Mouse (Mus musculus): ENCODE results near the gene Nmd3. TPM values are rescaled to one million over a fixed set of nuclear protein-coding genes. Genes with fewer than 3 reads are reported as not detected.

Gene Nmd3
- polyA plus RNA-seq (2012; fragmentation: generic; extraction: Trizol), result 60.2 TPM

- H3K79me2 ChIP-seq (ENCODE audit: control insufficient read depth, insufficient read depth), result peaks cover 48% of the 10 kb centered on the region
- peak within 1 kb of the TSS; percentile 70 for H3K4me3 ChIP-seq
- peaks cover 1% of the 10 kb centered on the region for H3K36me3 ChIP-seq (ENCODE audit: control insufficient read depth, insufficient read depth)
- no peaks in the 10 kb centered on the region for H3K27me3 ChIP-seq (ENCODE audit: control insufficient read depth, insufficient read depth, insufficient read length)
- TF ChIP-seq TCF12 (IDR thresholded peaks at IDR 0.05; ENCODE audit: insufficient read depth, poor library complexity, severe bottlenecking), result no peak
- no peak for TF ChIP-seq TCF3 (IDR thresholded peaks at IDR 0.05; ENCODE audit: insufficient read length, low read depth)
- TF ChIP-seq CEBPB (IDR thresholded peaks at IDR 0.05; ENCODE audit: insufficient read depth, poor library complexity, severe bottlenecking), result no peak
- peak; percentile 89 for TF ChIP-seq POLR2AphosphoS2 (IDR thresholded peaks at IDR 0.05; ENCODE audit: insufficient read length, low read depth)
- TF ChIP-seq MYOD1 (IDR thresholded peaks at IDR 0.05; ENCODE audit: control insufficient read depth in 1 of 3, insufficient read length in 2 of 3, low read depth in 2 of 3), result no peak
- no peak for TF ChIP-seq E2F4 (IDR thresholded peaks at IDR 0.05; ENCODE audit: insufficient read depth)
- TF ChIP-seq POLR2A (IDR thresholded peaks at IDR 0.05; ENCODE audit: insufficient read length, low read depth), result peak; percentile 92
- TF ChIP-seq REST (IDR thresholded peaks at IDR 0.05; ENCODE audit: insufficient read depth, insufficient read length), result no peak
- no peak for TF ChIP-seq MAX (IDR thresholded peaks at IDR 0.05; ENCODE audit: low read depth)
- no peak for TF ChIP-seq USF1 (IDR thresholded peaks at IDR 0.05; ENCODE audit: low read depth)
- no peak for TF ChIP-seq MYOG (IDR thresholded peaks at IDR 0.05; ENCODE audit: control insufficient read depth in 1 of 3, insufficient read depth in 1 of 3, insufficient read length in 2 of 3, low read depth in 2 of 3)
- TF ChIP-seq SRF (IDR thresholded peaks at IDR 0.05; ENCODE audit: control insufficient read depth, insufficient read length, low read depth), result no peak
- peak within 1 kb of the TSS; percentile 88 for H3K4me2 ChIP-seq (ENCODE audit: low read depth)
- H3ac ChIP-seq (ENCODE audit: control insufficient read depth, insufficient read length), result peak within 1 kb of the TSS; percentile 71
Observed at GRCm38 (mm10) chr3:69721814-69722186, at the start of gene Nmd3. Gene Nmd3 (plus strand): TSS chr3:69721985.

GRCm38 (mm10) chr3:69673351-69673750 lies 48.4 kb upstream of the Nmd3 start:
- TF ChIP-seq REST (IDR thresholded peaks at IDR 0.05; ENCODE audit: insufficient read depth, insufficient read length), result no peak
- Histone ChIP-seq H3K4me3 (no peak overlapping the region), H3K4me2 (ENCODE audit: low read depth) (no peak overlapping the region), H3ac (ENCODE audit: control insufficient read depth, insufficient read length) (no peak overlapping the region), H3K36me3 (ENCODE audit: control insufficient read depth, insufficient read depth) (no peaks in the 10 kb centered on the region), H3K27me3 (ENCODE audit: control insufficient read depth, insufficient read depth, insufficient read length) (no peaks in the 10 kb centered on the region), H3K79me2 (ENCODE audit: control insufficient read depth, insufficient read depth) (no peaks in the 10 kb centered on the region)

GRCm38 (mm10) chr3:69674206-69674605 lies 47.6 kb upstream of the Nmd3 start:
- Histone ChIP-seq H3K4me2 (ENCODE audit: low read depth) (no peak overlapping the region), H3K36me3 (ENCODE audit: control insufficient read depth, insufficient read depth) (no peaks in the 10 kb centered on the region), H3K79me2 (ENCODE audit: control insufficient read depth, insufficient read depth) (no peaks in the 10 kb centered on the region), H3ac (ENCODE audit: control insufficient read depth, insufficient read length) (no peak overlapping the region), H3K27me3 (ENCODE audit: control insufficient read depth, insufficient read depth, insufficient read length) (no peaks in the 10 kb centered on the region), H3K4me3 (no peak overlapping the region)
- TF ChIP-seq REST (IDR thresholded peaks at IDR 0.05; ENCODE audit: insufficient read depth, insufficient read length) (no peak), MAX (IDR thresholded peaks at IDR 0.05; ENCODE audit: low read depth) (no peak), SRF (IDR thresholded peaks at IDR 0.05; ENCODE audit: control insufficient read depth, insufficient read length, low read depth) (no peak), TCF12 (IDR thresholded peaks at IDR 0.05; ENCODE audit: insufficient read depth, poor library complexity, severe bottlenecking) (no peak), MYOG (IDR thresholded peaks at IDR 0.05; ENCODE audit: control insufficient read depth in 1 of 3, insufficient read depth in 1 of 3, insufficient read length in 2 of 3, low read depth in 2 of 3) (no peak), POLR2A (IDR thresholded peaks at IDR 0.05; ENCODE audit: insufficient read length, low read depth) (no peak), E2F4 (IDR thresholded peaks at IDR 0.05; ENCODE audit: insufficient read depth) (no peak), TCF3 (IDR thresholded peaks at IDR 0.05; ENCODE audit: insufficient read length, low read depth) (no peak), USF1 (IDR thresholded peaks at IDR 0.05; ENCODE audit: low read depth) (no peak), MYOD1 (IDR thresholded peaks at IDR 0.05; ENCODE audit: control insufficient read depth in 1 of 3, insufficient read length in 2 of 3, low read depth in 2 of 3) (no peak), CEBPB (IDR thresholded peaks at IDR 0.05; ENCODE audit: insufficient read depth, poor library complexity, severe bottlenecking) (no peak), POLR2AphosphoS2 (IDR thresholded peaks at IDR 0.05; ENCODE audit: insufficient read length, low read depth) (no peak)

- H3ac ChIP-seq (ENCODE audit: control insufficient read depth, insufficient read length), result no peak overlapping the region
- H3K36me3 ChIP-seq (ENCODE audit: control insufficient read depth, insufficient read depth), result no peaks in the 10 kb centered on the region
- H3K79me2 ChIP-seq (ENCODE audit: control insufficient read depth, insufficient read depth), result no peaks in the 10 kb centered on the region
- TF ChIP-seq SRF (IDR thresholded peaks at IDR 0.05; ENCODE audit: control insufficient read depth, insufficient read length, low read depth) (no peak), MYOG (IDR thresholded peaks at IDR 0.05; ENCODE audit: control insufficient read depth in 1 of 3, insufficient read depth in 1 of 3, insufficient read length in 2 of 3, low read depth in 2 of 3) (no peak), POLR2A (IDR thresholded peaks at IDR 0.05; ENCODE audit: insufficient read length, low read depth) (no peak), TCF12 (IDR thresholded peaks at IDR 0.05; ENCODE audit: insufficient read depth, poor library complexity, severe bottlenecking) (no peak), REST (IDR thresholded peaks at IDR 0.05; ENCODE audit: insufficient read depth, insufficient read length) (no peak), POLR2AphosphoS2 (IDR thresholded peaks at IDR 0.05; ENCODE audit: insufficient read length, low read depth) (no peak), USF1 (IDR thresholded peaks at IDR 0.05; ENCODE audit: low read depth) (no peak), CEBPB (IDR thresholded peaks at IDR 0.05; ENCODE audit: insufficient read depth, poor library complexity, severe bottlenecking) (no peak), TCF3 (IDR thresholded peaks at IDR 0.05; ENCODE audit: insufficient read length, low read depth) (no peak), MYOD1 (IDR thresholded peaks at IDR 0.05; ENCODE audit: control insufficient read depth in 1 of 3, insufficient read length in 2 of 3, low read depth in 2 of 3) (no peak)
- no peaks in the 10 kb centered on the region for H3K27me3 ChIP-seq (ENCODE audit: control insufficient read depth, insufficient read depth, insufficient read length)
- no peak overlapping the region for H3K4me3 ChIP-seq
- H3K4me2 ChIP-seq (ENCODE audit: low read depth), result no peak overlapping the region
Observed at GRCm38 (mm10) chr3:69689791-69690190, 32.0 kb upstream of the Nmd3 start.

- H3K36me3 ChIP-seq (ENCODE audit: control insufficient read depth, insufficient read depth), result no peaks in the 10 kb centered on the region
- H3ac ChIP-seq (ENCODE audit: control insufficient read depth, insufficient read length), result no peak overlapping the region
- no peak overlapping the region for H3K4me2 ChIP-seq (ENCODE audit: low read depth)
- TF ChIP-seq TCF3 (IDR thresholded peaks at IDR 0.05; ENCODE audit: insufficient read length, low read depth) (no peak), POLR2AphosphoS2 (IDR thresholded peaks at IDR 0.05; ENCODE audit: insufficient read length, low read depth) (no peak), TCF12 (IDR thresholded peaks at IDR 0.05; ENCODE audit: insufficient read depth, poor library complexity, severe bottlenecking) (no peak), MYOG (IDR thresholded peaks at IDR 0.05; ENCODE audit: control insufficient read depth in 1 of 3, insufficient read depth in 1 of 3, insufficient read length in 2 of 3, low read depth in 2 of 3) (no peak), POLR2A (IDR thresholded peaks at IDR 0.05; ENCODE audit: insufficient read length, low read depth) (no peak), USF1 (IDR thresholded peaks at IDR 0.05; ENCODE audit: low read depth) (no peak), SRF (IDR thresholded peaks at IDR 0.05; ENCODE audit: control insufficient read depth, insufficient read length, low read depth) (no peak), CEBPB (IDR thresholded peaks at IDR 0.05; ENCODE audit: insufficient read depth, poor library complexity, severe bottlenecking) (no peak), REST (IDR thresholded peaks at IDR 0.05; ENCODE audit: insufficient read depth, insufficient read length) (no peak), E2F4 (IDR thresholded peaks at IDR 0.05; ENCODE audit: insufficient read depth) (no peak), MYOD1 (IDR thresholded peaks at IDR 0.05; ENCODE audit: control insufficient read depth in 1 of 3, insufficient read length in 2 of 3, low read depth in 2 of 3) (no peak), MAX (IDR thresholded peaks at IDR 0.05; ENCODE audit: low read depth) (no peak)
- no peaks in the 10 kb centered on the region for H3K27me3 ChIP-seq (ENCODE audit: control insufficient read depth, insufficient read depth, insufficient read length)
- no peak overlapping the region for H3K4me3 ChIP-seq
- H3K79me2 ChIP-seq (ENCODE audit: control insufficient read depth, insufficient read depth), result no peaks in the 10 kb centered on the region
Observed at GRCm38 (mm10) chr3:69690939-69691338, 30.8 kb upstream of the Nmd3 start.
